Mouse (Mus musculus): ENCODE data around the gene Bpifb9a. TPM values are rescaled to one million over a fixed set of nuclear protein-coding genes. Genes with fewer than 3 reads are reported as not detected.

Bpifb9a gene
- total RNA-seq (2023; ENCODE audit: inconsistent age): not detected in 4 replicates

DNA sequence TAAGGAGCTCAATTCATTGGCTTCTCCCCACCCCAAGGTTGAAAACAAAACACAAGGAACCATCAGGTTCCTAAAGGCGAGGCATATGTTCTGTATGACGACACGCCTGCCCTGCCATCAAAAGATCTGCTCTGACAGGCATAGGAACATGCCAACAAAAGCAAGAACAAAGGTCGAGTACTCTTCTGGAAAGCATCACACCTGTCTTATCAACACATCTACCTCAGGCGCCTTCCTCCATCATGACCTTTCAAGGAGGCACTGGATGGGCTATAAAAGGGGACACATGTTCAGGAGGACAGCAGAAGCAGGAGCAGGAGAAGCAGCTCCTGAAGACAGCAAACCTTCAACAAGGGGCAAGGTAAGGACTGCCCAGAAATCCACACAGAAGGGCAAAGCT is at the start of gene Bpifb9a:
Gene Bpifb9a, plus strand, starts transcription at position 301 of the 400 bp plus-strand sequence.

DNA sequence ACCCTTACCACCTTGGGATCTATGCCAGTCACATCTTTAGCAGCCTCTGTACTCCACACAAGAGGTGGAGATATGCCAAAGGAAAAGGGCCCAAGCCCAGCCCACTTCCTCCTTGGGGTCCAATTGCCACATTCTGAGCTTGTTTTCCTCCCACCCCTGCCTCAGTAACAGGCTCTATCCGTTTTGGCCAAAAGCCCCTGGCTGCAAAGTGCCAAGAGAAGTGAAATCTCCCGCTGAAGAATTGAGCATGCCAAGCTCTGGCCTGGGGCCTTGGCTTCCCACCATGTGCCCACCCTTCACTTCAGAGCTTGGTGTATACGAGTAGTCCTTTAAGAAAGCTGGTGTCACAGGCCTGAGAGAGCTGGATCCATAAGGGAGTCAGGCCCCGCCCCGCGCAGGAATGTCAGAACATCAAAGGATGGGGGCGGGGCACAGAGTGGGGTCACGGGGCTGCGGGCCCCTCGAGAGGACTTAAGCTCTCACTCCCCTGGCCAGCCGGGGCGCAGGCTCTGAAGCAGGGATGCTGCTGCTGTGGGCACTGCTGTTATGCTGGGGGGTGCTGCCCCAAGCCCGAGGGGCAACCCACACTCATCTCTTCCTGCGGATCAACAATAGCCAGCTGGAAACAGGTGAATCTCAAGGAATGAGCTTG is 34.3 kb upstream of the Bpifb9a start, which contains the start of gene Bpifb5:
Gene Bpifb5, plus strand, starts transcription at position 478 of the 652 bp plus-strand sequence.

DNA sequence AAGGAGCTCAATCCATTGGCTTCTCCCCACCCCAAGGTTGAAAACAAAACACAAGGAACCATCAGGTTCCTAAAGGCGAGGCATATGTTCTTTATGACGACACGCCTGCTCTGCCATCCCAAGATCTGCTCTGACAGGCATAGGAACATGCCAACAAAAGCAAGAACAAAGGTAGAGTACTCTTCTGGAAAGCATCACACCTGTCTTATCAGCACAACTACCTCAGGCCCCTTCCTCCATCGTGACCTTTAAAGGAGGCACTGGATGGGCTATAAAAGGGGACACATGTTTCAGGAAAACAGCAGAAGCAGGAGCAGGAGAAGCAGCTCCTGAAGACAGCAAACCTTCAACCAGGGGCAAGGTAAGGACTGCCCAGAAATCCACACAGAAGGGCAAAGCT is 49.3 kb downstream of the Bpifb9a start, which contains the start of gene Bpifb9b:
Gene Bpifb9b, plus strand, starts transcription at position 301 of the 400 bp plus-strand sequence.

Other genes starting within 250 kb of the Bpifb9a start
- gene Bpifa2, start 249.6 kb upstream of the Bpifb9a start, total RNA-seq (2023; ENCODE audit: inconsistent age): not detected in 4 replicates
- not detected in 4 replicates for gene Bpifa3, start 127.5 kb upstream of the Bpifb9a start, total RNA-seq (2023; ENCODE audit: inconsistent age)
- not detected in 4 replicates for gene Bpifa1, start 115.0 kb upstream of the Bpifb9a start, total RNA-seq (2023; ENCODE audit: inconsistent age)
- not detected in 4 replicates for gene Bpifa5, start 95.2 kb upstream of the Bpifb9a start, total RNA-seq (2023; ENCODE audit: inconsistent age)
- not detected in 4 replicates for gene Bpifb1, start 67.0 kb upstream of the Bpifb9a start, total RNA-seq (2023; ENCODE audit: inconsistent age)
- not detected in 4 replicates for gene Bpifb5, start 34.1 kb upstream of the Bpifb9a start, total RNA-seq (2023; ENCODE audit: inconsistent age)
- not detected in 4 replicates for gene Bpifb9b, start 49.4 kb downstream of the Bpifb9a start, total RNA-seq (2023; ENCODE audit: inconsistent age)
- 11.2 to 15.6 TPM (median 12.6 TPM) in 4 replicates for gene Cdk5rap1, start 115.2 kb downstream of the Bpifb9a start, total RNA-seq (2023; ENCODE audit: inconsistent age)
- 0.39 TPM in 1 of 4 replicates, not detected in the others for gene Snta1, start 150.2 kb downstream of the Bpifb9a start, total RNA-seq (2023; ENCODE audit: inconsistent age)
- gene Cbfa2t2, start 178.6 kb downstream of the Bpifb9a start, total RNA-seq (2023; ENCODE audit: inconsistent age): 28.6 to 41.1 TPM (median 38.0 TPM) in 4 replicates